Mouse (Mus musculus) neural tube, embryonic 15.5 days (tissue): Measurements from ENCODE around the gene Zfp827. TPM values are rescaled to one million over a fixed set of nuclear protein-coding genes. Genes with fewer than 3 reads are reported as not detected.
"Not testable (repeated sequence)": the region's sequence is repeated elsewhere in the genome, so short reads cannot be mapped to it uniquely, and the experiment has no call there.

Experiments
- ATAC-seq: fragments of 200-750 bp; cut with Nextera tagmentation; 2 replicates; pipeline ENCODE4 v1.8.0; 2017; ENCODE audit warnings: mild to moderate bottlenecking, moderate TSS enrichment, moderate library complexity; ENCODE audit not compliant: low FRiP score
- H3K27ac ChIP-seq: fragments of 300-500 bp; sonication (generic); replicated peaks from 2 replicates; pipeline ENCODE4 v1.5.1; 2015; ENCODE audit warnings: mild to moderate bottlenecking, inconsistent platforms
- H3K27me3 ChIP-seq: fragments of 300-500 bp; sonication (generic); replicated peaks from 2 replicates; pipeline ENCODE4 v1.6.1; 2015; ENCODE audit warnings: inconsistent platforms
- H3K36me3 ChIP-seq: fragments of 300-500 bp; sonication (generic); 2 replicates; pipeline ENCODE4 v1.6.1; 2015; ENCODE audit warnings: inconsistent platforms
- H3K4me1 ChIP-seq: fragments of 300-500 bp; sonication (generic); 2 replicates; pipeline ENCODE4 v1.6.1; 2015; ENCODE audit warnings: inconsistent platforms
- H3K4me2 ChIP-seq: fragments of 300-500 bp; sonication (generic); 2 replicates; pipeline ENCODE4 v1.6.1; 2015; ENCODE audit warnings: inconsistent platforms, mild to moderate bottlenecking, moderate library complexity
- H3K4me3 ChIP-seq: fragments of 300-500 bp; sonication (generic); replicated peaks from 2 replicates; pipeline ENCODE4 v1.5.1; 2015; ENCODE audit warnings: mild to moderate bottlenecking, inconsistent platforms
- H3K9ac ChIP-seq: fragments of 300-500 bp; sonication (generic); replicated peaks from 2 replicates; pipeline ENCODE4 v1.6.1; 2015; ENCODE audit warnings: mild to moderate bottlenecking, inconsistent platforms
- H3K9me3 ChIP-seq: fragments of 300-500 bp; sonication (generic); replicated peaks from 2 replicates; pipeline ENCODE4 v1.6.1; 2016; ENCODE audit warnings: inconsistent platforms
- WGBS: fragments of 180-500 bp; shearing (Covaris S2); methylation state at CpG from one replicate; pipeline ENCODE4 v1.1.7; 2015; ENCODE audit warnings: mixed read lengths; 5-methylcytosine and 5-hydroxymethylcytosine counted together
- polyA plus RNA-seq: library from polyadenylated mRNA; unstranded; fragments of >200 nt; fragmentation: Nextera tagmentation; extraction: Ambion mirVana; gene quantifications from 2 replicates; pipeline ENCODE4 v1.2.1, GENCODE M21; 2015

The Zfp827 gene
- polyA plus RNA-seq, 1 experiment from 2014 or later = 10.4 TPM

- H3K4me2 ChIP-seq = no peak overlapping the region
- H3K4me1 ChIP-seq = no peaks in the 10 kb centered on the region
- H3K9ac ChIP-seq = no peak overlapping the region
- H3K27ac ChIP-seq = no peak overlapping the region
- H3K27me3 ChIP-seq = no peaks in the 10 kb centered on the region
- H3K9me3 ChIP-seq = no peaks in the 10 kb centered on the region
- no peak overlapping the region for H3K4me3 ChIP-seq
- WGBS = 65% methylated on average over 6 of the region's 6 CpGs
- H3K36me3 ChIP-seq = 0 out of 2 replicates have a peak, but pooled peaks cover 6% of the 10 kb centered on the region
- ATAC-seq = no peak
Observed at GRCm38 (mm10) chr8:79114561-79114960, 86.3 kb downstream of the Zfp827 start.

GRCm38 (mm10) chr8:79116436-79116835 is 88.2 kb downstream of the Zfp827 start:
- Histone ChIP-seq H3K36me3 (peaks cover 14% of the 10 kb centered on the region), H3K4me3 (no peak overlapping the region), H3K27me3 (no peaks in the 10 kb centered on the region), H3K9ac (no peak overlapping the region), H3K4me2 (no peak overlapping the region), H3K27ac (no peak overlapping the region), H3K9me3 (no peaks in the 10 kb centered on the region), H3K4me1 (no peaks in the 10 kb centered on the region)
- 88% methylated on average over 7 of the region's 7 CpGs for WGBS
- ATAC-seq = no peak

GRCm38 (mm10) chr8:79117711-79118110 is 89.5 kb downstream of the Zfp827 start:
- 94% methylated on average over 7 of the region's 7 CpGs for WGBS

GRCm38 (mm10) chr8:79121614-79122013 is 93.4 kb downstream of the Zfp827 start:
- H3K4me3 ChIP-seq = no peak overlapping the region
- no peak overlapping the region for H3K4me2 ChIP-seq
- H3K9ac ChIP-seq = no peak overlapping the region
- no peak overlapping the region for H3K27ac ChIP-seq
- 0 out of 2 replicates have a peak, but pooled peaks cover 3% of the 10 kb centered on the region for H3K4me1 ChIP-seq
- H3K27me3 ChIP-seq = no peaks in the 10 kb centered on the region
- ATAC-seq = no peak
- peaks cover 42% of the 10 kb centered on the region for H3K36me3 ChIP-seq
- 84% methylated on average over 1 of the region's 1 CpGs for WGBS
- H3K9me3 ChIP-seq = no peaks in the 10 kb centered on the region

More at GRCm38 (mm10) chr8:79117711-79118110, 89.5 kb downstream of the Zfp827 start:
- H3K27me3 ChIP-seq = no peaks in the 10 kb centered on the region
- no peaks in the 10 kb centered on the region for H3K4me1 ChIP-seq
- no peak overlapping the region for H3K4me2 ChIP-seq
- H3K4me3 ChIP-seq = no peak overlapping the region
- H3K36me3 ChIP-seq = peaks cover 26% of the 10 kb centered on the region
- no peak for ATAC-seq
- no peaks in the 10 kb centered on the region for H3K9me3 ChIP-seq
- H3K27ac ChIP-seq = no peak overlapping the region
- no peak overlapping the region for H3K9ac ChIP-seq

- no peaks in the 10 kb centered on the region for H3K9me3 ChIP-seq
- WGBS = 83% methylated on average over 4 of the region's 4 CpGs
- no peak overlapping the region for H3K4me3 ChIP-seq
- H3K4me1 ChIP-seq = 0 out of 2 replicates have a peak, but pooled peaks cover 3% of the 10 kb centered on the region
- ATAC-seq = no peak
- no peak overlapping the region for H3K9ac ChIP-seq
- H3K4me2 ChIP-seq = no peak overlapping the region
- no peaks in the 10 kb centered on the region for H3K27me3 ChIP-seq
- peaks cover 36% of the 10 kb centered on the region for H3K36me3 ChIP-seq
- no peak overlapping the region for H3K27ac ChIP-seq
Observed at GRCm38 (mm10) chr8:79124231-79124630, 96.0 kb downstream of the Zfp827 start.

- Histone ChIP-seq H3K9ac (no peak overlapping the region), H3K27me3 (no peaks in the 10 kb centered on the region), H3K36me3 (peaks cover 31% of the 10 kb centered on the region), H3K27ac (no peak overlapping the region; the same call in 1 of the 2 replicates), H3K4me3 (no peak overlapping the region), H3K4me1 (0 out of 2 replicates have a peak, but pooled peaks cover 3% of the 10 kb centered on the region), H3K9me3 (no peaks in the 10 kb centered on the region), H3K4me2 (no peak overlapping the region)
- 65% methylated on average over 7 of the region's 7 CpGs for WGBS
- peak; percentile 64 for ATAC-seq
Observed at GRCm38 (mm10) chr8:79127211-79127816, 99.1 kb downstream of the Zfp827 start.

GRCm38 (mm10) chr8:79128534-79128933 is 100.3 kb downstream of the Zfp827 start:
- not testable (repeated sequence) for H3K9me3 ChIP-seq, H3K4me3 ChIP-seq, ATAC-seq, H3K4me2 ChIP-seq, H3K9ac ChIP-seq, H3K27me3 ChIP-seq, H3K27ac ChIP-seq, H3K4me1 ChIP-seq
- peaks cover 30% of the 10 kb centered on the region for H3K36me3 ChIP-seq
- WGBS = 97% methylated on average over 4 of the region's 4 CpGs

- H3K27me3 ChIP-seq = no peaks in the 10 kb centered on the region
- peaks cover 37% of the 10 kb centered on the region for H3K36me3 ChIP-seq
- peaks cover 3% of the 10 kb centered on the region for H3K4me1 ChIP-seq
- no peak for ATAC-seq
- 96% methylated on average over 4 of the region's 4 CpGs for WGBS
- no peak overlapping the region for H3K4me3 ChIP-seq
- H3K9me3 ChIP-seq = no peaks in the 10 kb centered on the region
- H3K4me2 ChIP-seq = no peak overlapping the region
- H3K27ac ChIP-seq = no peak overlapping the region
- no peak overlapping the region for H3K9ac ChIP-seq
Observed at GRCm38 (mm10) chr8:79139614-79140013, 111.4 kb downstream of the Zfp827 start.

- no peak overlapping the region for H3K9ac ChIP-seq
- H3K27me3 ChIP-seq = no peaks in the 10 kb centered on the region
- H3K4me1 ChIP-seq = peaks cover 8% of the 10 kb centered on the region
- no peak overlapping the region for H3K27ac ChIP-seq
- H3K36me3 ChIP-seq = peaks cover 24% of the 10 kb centered on the region
- H3K9me3 ChIP-seq = no peaks in the 10 kb centered on the region
- ATAC-seq = no peak
- no peak overlapping the region for H3K4me3 ChIP-seq
- WGBS = 87% methylated on average over 8 of the region's 8 CpGs
- H3K4me2 ChIP-seq = no peak overlapping the region
Observed at GRCm38 (mm10) chr8:79140981-79141380, 112.7 kb downstream of the Zfp827 start.

- Histone ChIP-seq H3K9me3 (no peaks in the 10 kb centered on the region), H3K27me3 (no peaks in the 10 kb centered on the region), H3K4me1 (peaks cover 8% of the 10 kb centered on the region), H3K9ac (no peak overlapping the region), H3K4me3 (no peak overlapping the region), H3K4me2 (no peak overlapping the region), H3K36me3 (peaks cover 18% of the 10 kb centered on the region), H3K27ac (no peak overlapping the region)
- no peak for ATAC-seq
- 81% methylated on average over 11 of the region's 11 CpGs for WGBS
Observed at GRCm38 (mm10) chr8:79141592-79141991, 113.4 kb downstream of the Zfp827 start.

- no peak overlapping the region for H3K4me2 ChIP-seq
- H3K4me3 ChIP-seq = no peak overlapping the region
- H3K36me3 ChIP-seq = peaks cover 10% of the 10 kb centered on the region
- H3K4me1 ChIP-seq = peaks cover 8% of the 10 kb centered on the region; the same call in 1 of the 2 replicates
- 95% methylated on average over 3 of the region's 3 CpGs for WGBS
- H3K9ac ChIP-seq = no peak overlapping the region
- H3K27me3 ChIP-seq = no peaks in the 10 kb centered on the region
- no peak for ATAC-seq
- H3K27ac ChIP-seq = no peak overlapping the region
- H3K9me3 ChIP-seq = no peaks in the 10 kb centered on the region
Observed at GRCm38 (mm10) chr8:79143729-79144128, 115.5 kb downstream of the Zfp827 start.

GRCm38 (mm10) chr8:79145210-79145609 is 117.0 kb downstream of the Zfp827 start:
- 59% methylated on average over 8 of the region's 8 CpGs for WGBS

More at GRCm38 (mm10) chr8:79145210-79145609, 117.0 kb downstream of the Zfp827 start:
- Histone ChIP-seq H3K4me2 (no peak overlapping the region), H3K27me3 (no peaks in the 10 kb centered on the region), H3K4me1 (peaks cover 8% of the 10 kb centered on the region; the same call in 1 of the 2 replicates), H3K4me3 (no peak overlapping the region), H3K9me3 (no peaks in the 10 kb centered on the region), H3K36me3 (peaks cover 5% of the 10 kb centered on the region; the same call in 1 of the 2 replicates), H3K27ac (peak overlapping the region; percentile 58; the same call in 1 of the 2 replicates), H3K9ac (no peak overlapping the region)
- peak; percentile 72; the same call in 1 of the 2 replicates for ATAC-seq
